ENCODE assay signal across 26 mouse cellular contexts in genomic region chr1:178933953-178934637, GRCm38 (mm10).
A peak's percentile ranks its signal among the peaks of the same experiment; 100 is the strongest.
DNase-seq lines count a peak whose midpoint lies in the region; ATAC-seq and TF ChIP-seq lines count a peak whose summit lies in the region.
"Had no signal": no experiment of that assay in that cellular context is flagged by ENCODE, and none has a peak within 500 bp of the region (broad histone marks: within the 10 kb centered on the region; RNA-seq: fewer than 3 reads in every experiment).

No protein-coding gene starts in this region.

- no peak for ATAC-seq in forebrain, embryonic 11.5 days (replicated peaks; ENCODE audit: low FRiP score)
- ATAC-seq in forebrain, embryonic 12.5 days (ENCODE audit: low FRiP score): no peak
- ATAC-seq in Patski: peak; percentile 5
- ATAC-seq: forebrain, postnatal 0 days; hindbrain, embryonic 16.5 days; intestine, embryonic 15.5 days; liver, embryonic 12.5 days; liver, postnatal 0 days; midbrain, embryonic 16.5 days had no signal

- no peaks in the 10 kb centered on the region for H3K36me3 ChIP-seq in forebrain, embryonic 11.5 days (ENCODE audit: control insufficient read depth, insufficient read depth, low read length)
- no peaks in the 10 kb centered on the region for H3K36me3 ChIP-seq in forebrain, embryonic 12.5 days (replicated peaks)
- H3K36me3 ChIP-seq: G1E; intestine, embryonic 15.5 days; liver, embryonic 12.5 days had no signal

- H3K9me3 ChIP-seq in forebrain, embryonic 11.5 days (ENCODE audit: control insufficient read depth, low read length): no peaks in the 10 kb centered on the region
- H3K9me3 ChIP-seq in forebrain, embryonic 12.5 days: no peaks in the 10 kb centered on the region
- H3K9me3 ChIP-seq: forebrain, embryonic 10.5 days; G1E; intestine, embryonic 15.5 days; limb, embryonic 12.5 days; liver, embryonic 12.5 days had no signal

- WGBS in forebrain, embryonic 11.5 days: 76% methylated on average over 6 of the region's 6 CpGs
- 76% methylated on average over 6 of the region's 6 CpGs for WGBS in forebrain, embryonic 12.5 days

- no peak for TF ChIP-seq CTCF in Patski (IDR thresholded peaks at IDR 0.05)
- TF ChIP-seq CTCF in gastrocnemius, adult 2 months (IDR thresholded peaks at IDR 0.05): no peak

- POLR2A ChIA-PET in Patski (lab: Charles Lee): no interaction called here

- H3K9ac ChIP-seq in forebrain, embryonic 11.5 days (ENCODE audit: low read length): no peak overlapping the region
- no peak overlapping the region for H3K9ac ChIP-seq in forebrain, embryonic 12.5 days
- H3K9ac ChIP-seq: forebrain, postnatal 0 days; intestine, embryonic 15.5 days; limb, embryonic 12.5 days; liver, embryonic 12.5 days; liver, postnatal 0 days had no signal

- no peak overlapping the region for H3K4me2 ChIP-seq in forebrain, embryonic 11.5 days (ENCODE audit: low read depth, low read length, severe bottlenecking)
- no peak overlapping the region for H3K4me2 ChIP-seq in forebrain, embryonic 12.5 days
- H3K4me2 ChIP-seq: intestine, embryonic 15.5 days; limb, embryonic 12.5 days; liver, embryonic 12.5 days; midbrain, embryonic 11.5 days had no signal

- CTCF ChIA-PET in Patski (lab: Charles Lee): interaction anchor here (1.2 to 2.3 kb wide), 2 partner anchors 10 to 18 kb away, joined by 3 to 6 read pairs; no protein-coding TSS in a partner anchor

- in situ Hi-C loops in Patski (cut with MboI; ENCODE audit: low pct_unique_long_range_greater_than_20kb): no loop called here

- no peak overlapping the region for H3K27ac ChIP-seq in forebrain, embryonic 11.5 days (ENCODE audit: low read depth, low read length)
- H3K27ac ChIP-seq in forebrain, embryonic 12.5 days: no peak overlapping the region
- no peak overlapping the region for H3K27ac ChIP-seq in gastrocnemius, adult 2 months
- H3K27ac ChIP-seq: forebrain, embryonic 10.5 days; intestine, embryonic 15.5 days; limb, embryonic 12.5 days; liver, embryonic 12.5 days; stomach, postnatal 0 days had no signal

- DNase-seq in forebrain, embryonic 11.5 days (ENCODE audit: low spot score): peak; percentile 35
- no peak for DNase-seq in Patski (ENCODE audit: low read depth, low spot score)
- DNase-seq in gastrocnemius, adult 2 months: peak; percentile 56
- DNase-seq in skeletal muscle tissue, adult 2 months (ENCODE audit: low read depth, low spot score): peak; percentile 50
- no peak for DNase-seq in left cerebral cortex, postnatal 10 days (ENCODE audit: extremely low spot score in 1 of 2, low spot score in 2 of 2)
- no peak for DNase-seq in adrenal gland, postnatal 14 days
- DNase-seq: adrenal gland, adult 8-10 months; cerebellum, adult 9-10 months; embryo, embryonic 11 days; forebrain, postnatal 0 days; kidney, adult 2 months; liver, postnatal 0 days; lung, postnatal 36 days; right cerebral cortex, adult 18-20 months; thymus, adult 18-20 months; thymus, postnatal 25 days had no signal

- intact Hi-C loops in gastrocnemius, adult 2 months (cut with DNase I): no loop called here
- intact Hi-C loops in left cerebral cortex, postnatal 10 days (cut with DNase I): no loop called here

- no peaks in the 10 kb centered on the region for H3K4me1 ChIP-seq in forebrain, embryonic 11.5 days (replicated peaks; ENCODE audit: control insufficient read depth, insufficient read depth, low read length)
- H3K4me1 ChIP-seq in forebrain, embryonic 12.5 days: peaks cover 7% of the 10 kb centered on the region
- H3K4me1 ChIP-seq: intestine, embryonic 15.5 days; liver, embryonic 12.5 days had no signal

- no peak overlapping the region for H3K4me3 ChIP-seq in forebrain, embryonic 11.5 days (ENCODE audit: low read depth, low read length)
- no peak overlapping the region for H3K4me3 ChIP-seq in forebrain, embryonic 12.5 days (replicated peaks)
- no peak overlapping the region for H3K4me3 ChIP-seq in gastrocnemius, adult 2 months
- H3K4me3 ChIP-seq: forebrain, embryonic 10.5 days; intestine, embryonic 15.5 days; limb, embryonic 12.5 days; liver, embryonic 12.5 days had no signal

- no peaks in the 10 kb centered on the region for H3K27me3 ChIP-seq in forebrain, embryonic 11.5 days (ENCODE audit: control insufficient read depth, insufficient read depth, low read length)
- H3K27me3 ChIP-seq in forebrain, embryonic 12.5 days: no peaks in the 10 kb centered on the region
- H3K27me3 ChIP-seq in Patski: no peaks in the 10 kb centered on the region
- H3K27me3 ChIP-seq: intestine, embryonic 15.5 days; limb, embryonic 12.5 days had no signal

Comparison
In these comparisons a context has a peak if more than half of its experiments do, and no peak if none do; other contexts are left out.
1. DNase-seq: peak in forebrain, embryonic 11.5 days (single experiment), gastrocnemius, adult 2 months (single experiment) and skeletal muscle tissue, adult 2 months (single experiment); none in Patski (single experiment), left cerebral cortex, postnatal 10 days (0 of 2) and adrenal gland, postnatal 14 days (single experiment).